Mouse (Mus musculus) limb, embryonic 14.5 days (tissue): ENCODE data around the gene Adam22. TPM values are rescaled to one million over a fixed set of nuclear protein-coding genes. Genes with fewer than 3 reads are reported as not detected.

ENCODE experiments used
- ATAC-seq: fragments of 200-750 bp; cut with Nextera tagmentation; 2 replicates; pipeline ENCODE4 v1.8.0; 2017; ENCODE audit warnings: low read depth, moderate number of reproducible peaks, moderate TSS enrichment; ENCODE audit not compliant: low FRiP score
- DNase-seq: peaks from one replicate; pipeline ENCODE4 v3.0.0-alpha.2; 2015; ENCODE audit warnings: low spot score
- H3K27ac ChIP-seq: fragments of 300-500 bp; sonication (generic); replicated peaks from 2 replicates; pipeline ENCODE4 v1.5.1; 2014; ENCODE audit warnings: low read depth, mild to moderate bottlenecking, low read length, moderate library complexity, mixed read lengths
- H3K27me3 ChIP-seq: fragments of 300-500 bp; sonication (generic); 2 replicates; pipeline ENCODE4 v1.6.1; 2014; ENCODE audit warnings: low read length, mixed read lengths; ENCODE audit not compliant: control insufficient read depth, insufficient read depth
- H3K36me3 ChIP-seq: fragments of 300-500 bp; sonication (generic); 2 replicates; pipeline ENCODE4 v1.6.1; 2014; ENCODE audit warnings: mild to moderate bottlenecking, low read length, moderate library complexity, mixed read lengths; ENCODE audit not compliant: control insufficient read depth, insufficient read depth
- H3K4me1 ChIP-seq: fragments of 300-500 bp; sonication (generic); 2 replicates; pipeline ENCODE4 v1.6.1; 2014; ENCODE audit warnings: antibody characterized with exemption, low read length, mixed read lengths; ENCODE audit not compliant: control insufficient read depth, insufficient read depth
- H3K4me2 ChIP-seq: fragments of 300-500 bp; sonication (generic); replicated peaks from 2 replicates; pipeline ENCODE4 v1.6.1; 2014; ENCODE audit warnings: low read depth, mild to moderate bottlenecking, low read length, moderate library complexity; ENCODE audit not compliant: severe bottlenecking
- H3K4me3 ChIP-seq: fragments of 300-500 bp; sonication (generic); replicated peaks from 2 replicates; pipeline ENCODE4 v1.5.1; 2014; ENCODE audit warnings: low read length
- H3K9ac ChIP-seq: fragments of 300-500 bp; sonication (generic); 2 replicates; pipeline ENCODE4 v1.6.1; 2014; ENCODE audit warnings: mild to moderate bottlenecking, low read depth, low read length, moderate library complexity; ENCODE audit not compliant: severe bottlenecking
- H3K9me3 ChIP-seq: fragments of 300-500 bp; sonication (generic); 2 replicates; pipeline ENCODE4 v1.6.1; 2016; ENCODE audit warnings: low read length; ENCODE audit not compliant: control insufficient read depth
- POLR2A ChIP-seq: fragments of 200-500 bp; IDR thresholded peaks from 2 replicates; pipeline ENCODE4 v1.8.0; 2012; ENCODE audit warnings: inconsistent platforms, mild to moderate bottlenecking, moderate library complexity, borderline replicate concordance; ENCODE audit not compliant: insufficient read depth, insufficient read length; ENCODE audit errors: extremely low read depth
- WGBS: fragments of 180-500 bp; shearing (Covaris S2); extraction: QIAGEN DNeasy Blood & Tissue Kit; methylation state at CpG from one replicate; pipeline ENCODE4 v1.1.7; 2014; 5-methylcytosine and 5-hydroxymethylcytosine counted together
- polyA plus RNA-seq, 2 experiments: library from polyadenylated mRNA; depleted of rRNA in 1 of 2; stranded (reverse) in 1 of 2; unstranded in 1 of 2; fragments of >200 nt; fragmentation: Nextera tagmentation in 1 of 2; extraction: Ambion mirVana in 1 of 2; gene quantifications; 2 replicates each; pipeline versions ENCODE4 v1.2.1 to v1.2.3; 2012 to 2014

The Adam22 gene
- polyA plus RNA-seq, 2 experiments: 8.6 to 14.3 TPM

DNA sequence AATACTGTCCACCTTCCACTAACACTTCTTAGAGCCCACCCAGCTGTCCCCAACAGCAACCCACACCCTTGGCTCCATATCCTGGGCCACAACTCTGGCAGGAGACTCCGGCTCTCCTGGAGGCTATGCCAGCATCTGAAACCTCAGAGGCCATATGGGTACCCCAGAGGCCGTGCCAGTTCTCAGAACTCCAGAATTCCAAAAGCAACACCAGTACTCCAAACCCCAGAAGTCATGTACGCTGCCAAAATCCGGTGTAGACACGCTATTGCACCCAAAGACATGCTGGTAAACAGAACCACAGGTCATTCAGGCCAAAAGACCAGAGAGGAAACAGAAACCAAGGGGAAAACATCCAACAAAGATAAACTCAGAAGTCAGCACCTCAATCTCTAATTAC is 255.7 kb downstream of the Adam22 start:
- no peaks in the 10 kb centered on the region for H3K9me3 ChIP-seq
- H3K27ac ChIP-seq: no peak overlapping the region
- H3K27me3 ChIP-seq: no peaks in the 10 kb centered on the region
- no peak overlapping the region for H3K4me2 ChIP-seq
- TF ChIP-seq POLR2A: no peak
- H3K4me3 ChIP-seq: no peak overlapping the region
- 87% methylated on average over 5 of the region's 5 CpGs for WGBS
- H3K4me1 ChIP-seq: no peaks in the 10 kb centered on the region
- DNase-seq (no peak), ATAC-seq (no peak)
- no peaks in the 10 kb centered on the region for H3K36me3 ChIP-seq
- no peak overlapping the region for H3K9ac ChIP-seq

DNA sequence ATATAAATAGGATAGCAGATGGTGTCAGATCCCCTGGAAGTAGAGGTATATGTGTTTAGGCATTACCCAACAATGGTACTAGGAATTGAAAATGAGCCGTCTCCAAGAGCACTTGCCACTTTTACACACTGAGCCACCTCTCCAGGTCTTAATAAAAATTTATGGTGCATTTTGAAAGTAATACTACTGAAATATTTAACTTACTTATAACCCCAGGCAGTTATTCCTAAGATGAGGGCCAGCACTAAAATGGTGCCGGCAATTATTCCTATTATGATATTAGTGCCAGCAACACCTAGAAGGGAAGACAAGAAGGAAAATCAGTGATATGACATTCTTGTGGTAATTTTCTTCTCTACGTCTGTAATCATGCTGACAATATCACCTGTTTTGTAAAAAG is 256.3 kb downstream of the Adam22 start:
- no peak overlapping the region for H3K9ac ChIP-seq
- TF ChIP-seq POLR2A: no peak
- WGBS: 70% methylated on average over 3 of the region's 3 CpGs
- no peak overlapping the region for H3K27ac ChIP-seq
- H3K4me2 ChIP-seq: no peak overlapping the region
- no peaks in the 10 kb centered on the region for H3K27me3 ChIP-seq
- H3K36me3 ChIP-seq: no peaks in the 10 kb centered on the region
- no peaks in the 10 kb centered on the region for H3K9me3 ChIP-seq
- DNase-seq: no peak
- ATAC-seq: no peak
- no peak overlapping the region for H3K4me3 ChIP-seq
- H3K4me1 ChIP-seq: no peaks in the 10 kb centered on the region

DNA sequence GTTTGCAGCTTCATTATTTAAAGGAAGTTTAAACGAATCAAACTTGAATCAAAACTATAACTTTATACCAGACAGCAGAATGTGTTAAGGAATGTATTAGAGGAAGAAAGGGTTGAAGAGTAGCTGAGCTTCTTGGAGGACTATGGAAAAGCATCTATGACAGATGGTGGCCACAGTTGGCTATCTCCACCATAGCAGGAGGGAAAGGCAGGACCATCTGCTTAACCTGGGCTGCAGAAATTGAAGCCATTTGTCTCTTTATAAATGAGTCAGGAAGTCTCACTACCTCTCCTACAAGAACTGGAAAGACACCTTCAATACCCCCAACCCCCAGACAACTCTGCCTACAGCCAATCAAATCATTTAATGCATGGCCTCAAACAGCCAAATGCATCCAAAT is 272.3 kb downstream of the Adam22 start:
- WGBS: 80% methylated on average over 1 of the region's 1 CpGs
- no peaks in the 10 kb centered on the region for H3K9me3 ChIP-seq
- DNase-seq (no peak), ATAC-seq (no peak)
- H3K4me2 ChIP-seq: no peak overlapping the region
- no peak overlapping the region for H3K4me3 ChIP-seq
- no peak for TF ChIP-seq POLR2A
- H3K36me3 ChIP-seq: no peaks in the 10 kb centered on the region
- H3K9ac ChIP-seq: no peak overlapping the region
- no peaks in the 10 kb centered on the region for H3K27me3 ChIP-seq
- no peak overlapping the region for H3K27ac ChIP-seq
- no peaks in the 10 kb centered on the region for H3K4me1 ChIP-seq

DNA sequence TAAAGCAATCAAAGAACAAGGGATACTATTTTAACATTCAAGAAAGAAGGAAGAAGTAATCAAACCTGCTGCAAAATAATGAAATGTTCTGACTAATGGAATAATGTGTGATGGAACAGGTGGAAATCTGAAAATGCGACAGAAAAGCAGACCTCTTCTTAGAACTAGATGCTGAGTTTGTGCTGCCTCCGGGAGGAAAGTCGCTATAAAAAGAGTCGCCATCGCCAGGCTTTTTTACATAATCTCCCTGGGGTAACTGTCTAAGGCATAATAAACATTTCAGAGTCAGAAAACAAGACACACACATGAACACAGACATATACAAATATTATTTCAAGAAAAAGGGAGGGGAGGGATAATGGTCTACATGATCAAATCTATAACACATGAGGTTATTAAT is 273.0 kb downstream of the Adam22 start:
- H3K27me3 ChIP-seq: no peaks in the 10 kb centered on the region
- no peak overlapping the region for H3K4me2 ChIP-seq
- no peaks in the 10 kb centered on the region for H3K4me1 ChIP-seq
- ATAC-seq (no peak), DNase-seq (no peak)
- no peak for TF ChIP-seq POLR2A
- 63% methylated on average over 5 of the region's 5 CpGs for WGBS
- no peaks in the 10 kb centered on the region for H3K36me3 ChIP-seq
- no peak overlapping the region for H3K4me3 ChIP-seq
- no peak overlapping the region for H3K9ac ChIP-seq
- no peaks in the 10 kb centered on the region for H3K9me3 ChIP-seq
- H3K27ac ChIP-seq: no peak overlapping the region

DNA sequence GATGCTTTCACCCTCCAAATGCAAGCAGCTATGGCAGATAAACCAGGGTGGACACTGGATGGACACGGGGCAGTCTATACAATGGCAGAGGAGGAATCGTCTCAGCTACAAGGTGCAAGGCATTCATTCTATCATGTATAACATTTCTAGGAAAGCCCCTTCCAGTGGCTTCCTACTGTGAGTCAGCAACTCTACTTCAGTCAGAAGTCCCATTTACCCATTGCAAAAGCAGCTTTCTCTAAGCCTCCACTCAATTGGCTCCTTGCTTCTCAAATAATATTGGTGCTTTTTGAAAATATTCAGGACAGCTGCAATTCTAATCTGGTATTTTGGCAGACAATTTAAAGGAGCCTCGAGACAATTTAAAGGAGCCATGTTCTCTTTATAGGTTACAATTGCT is 279.8 kb downstream of the Adam22 start:
- Histone ChIP-seq H3K4me3 (no peak overlapping the region), H3K4me2 (no peak overlapping the region), H3K27me3 (no peaks in the 10 kb centered on the region), H3K36me3 (no peaks in the 10 kb centered on the region), H3K27ac (no peak overlapping the region), H3K9ac (no peak overlapping the region), H3K9me3 (no peaks in the 10 kb centered on the region), H3K4me1 (no peaks in the 10 kb centered on the region)
- DNase-seq (no peak), ATAC-seq (no peak)
- no peak for TF ChIP-seq POLR2A
- WGBS: 75% methylated on average over 3 of the region's 3 CpGs

DNA sequence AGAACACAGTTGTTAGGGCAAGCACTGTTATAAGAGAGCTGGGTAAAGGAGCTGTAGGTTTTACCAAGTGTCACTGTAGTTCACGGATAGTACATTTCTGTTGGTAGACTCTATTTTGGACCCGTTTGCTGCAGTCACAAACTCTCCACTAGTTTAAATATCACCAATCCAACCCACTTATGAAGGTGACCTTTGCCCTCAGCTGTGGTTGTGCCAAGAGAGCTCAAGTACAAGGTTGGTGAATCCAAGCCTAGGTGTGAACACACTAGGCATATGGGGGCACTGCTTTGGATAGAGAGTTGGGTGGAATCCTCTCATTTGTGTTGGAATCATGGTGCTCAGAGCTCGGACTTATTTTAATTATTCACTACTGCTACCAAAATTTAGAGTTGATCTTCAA is 282.3 kb downstream of the Adam22 start:
- ATAC-seq (no peak), DNase-seq (no peak)
- H3K9me3 ChIP-seq: no peaks in the 10 kb centered on the region
- H3K4me3 ChIP-seq: no peak overlapping the region
- H3K36me3 ChIP-seq: no peaks in the 10 kb centered on the region
- H3K4me2 ChIP-seq: no peak overlapping the region
- H3K9ac ChIP-seq: no peak overlapping the region
- 90% methylated on average over 3 of the region's 3 CpGs for whole genome bisulfite sequencing
- H3K4me1 ChIP-seq: no peaks in the 10 kb centered on the region
- H3K27me3 ChIP-seq: no peaks in the 10 kb centered on the region
- no peak for TF ChIP-seq POLR2A
- H3K27ac ChIP-seq: no peak overlapping the region
